Mouse (Mus musculus): ENCODE measurements around the gene Slc35g3. TPM values are rescaled to one million over a fixed set of nuclear protein-coding genes. Genes with fewer than 3 reads are reported as not detected.

The Slc35g3 gene
- polyA plus RNA-seq, 1 experiment from 2014 or later: 1.0 TPM

- Histone ChIP-seq H3K9ac (replicated peaks; ENCODE audit: low read depth) (no peak overlapping the region), H3K27me3 (replicated peaks; ENCODE audit: insufficient read depth, low read length) (no peaks in the 10 kb centered on the region), H3K4me2 (replicated peaks; ENCODE audit: low read depth, low read length) (no peak overlapping the region), H3K9me3 (ENCODE audit: low read length) (no peaks in the 10 kb centered on the region), H3K4me3 (ENCODE audit: low read depth, low read length) (no peak overlapping the region), H3K36me3 (ENCODE audit: insufficient read depth, low read length) (no peaks in the 10 kb centered on the region), H3K27ac (ENCODE audit: low read length) (no peak overlapping the region), H3K4me1 (ENCODE audit: insufficient read depth, low read depth, low read length) (no peaks in the 10 kb centered on the region)
- DNase-seq (ENCODE audit: low spot score) (peak; percentile 18), ATAC-seq (peak; percentile 32; the same call in 1 of the 2 replicates)
- TF ChIP-seq CTCF (IDR thresholded peaks at IDR 0.05) (no peak), EP300 (IDR thresholded peaks at IDR 0.05) (no peak)
- 61% methylated on average over 23 of the region's 23 CpGs for whole genome bisulfite sequencing
These were observed 16.7 kb upstream of the Slc35g3 start for GRCm38 (mm10) chr11:69778258-69778982.

GRCm38 (mm10) chr11:69777504-69778257 is 15.9 kb upstream of the Slc35g3 start:
- Histone ChIP-seq H3K9ac (replicated peaks; ENCODE audit: low read depth) (no peak overlapping the region), H3K4me2 (replicated peaks; ENCODE audit: low read depth, low read length) (no peak overlapping the region), H3K4me1 (ENCODE audit: insufficient read depth, low read depth, low read length) (no peaks in the 10 kb centered on the region), H3K9me3 (ENCODE audit: low read length) (no peaks in the 10 kb centered on the region), H3K4me3 (ENCODE audit: low read depth, low read length) (no peak overlapping the region), H3K27me3 (replicated peaks; ENCODE audit: insufficient read depth, low read length) (no peaks in the 10 kb centered on the region), H3K27ac (ENCODE audit: low read length) (no peak overlapping the region), H3K36me3 (ENCODE audit: insufficient read depth, low read length) (no peaks in the 10 kb centered on the region)
- peak; percentile 22; the same call in 1 of the 2 replicates for ATAC-seq
- no peak for DNase-seq (ENCODE audit: low spot score)
- TF ChIP-seq EP300 (IDR thresholded peaks at IDR 0.05) (no peak), CTCF (IDR thresholded peaks at IDR 0.05) (no peak)
- 68% methylated on average over 26 of the region's 26 CpGs for WGBS

- Histone ChIP-seq H3K4me3 (ENCODE audit: low read depth, low read length) (no peak overlapping the region), H3K27ac (ENCODE audit: low read length) (no peak overlapping the region), H3K4me1 (ENCODE audit: insufficient read depth, low read depth, low read length) (no peaks in the 10 kb centered on the region), H3K9ac (replicated peaks; ENCODE audit: low read depth) (no peak overlapping the region), H3K27me3 (replicated peaks; ENCODE audit: insufficient read depth, low read length) (no peaks in the 10 kb centered on the region), H3K9me3 (ENCODE audit: low read length) (no peaks in the 10 kb centered on the region), H3K4me2 (replicated peaks; ENCODE audit: low read depth, low read length) (no peak overlapping the region), H3K36me3 (ENCODE audit: insufficient read depth, low read length) (no peaks in the 10 kb centered on the region)
- no peak for TF ChIP-seq EP300 (IDR thresholded peaks at IDR 0.05)
- no peak for TF ChIP-seq CTCF (IDR thresholded peaks at IDR 0.05)
- 82% methylated on average over 20 of the region's 20 CpGs for WGBS
- DNase-seq (ENCODE audit: low spot score): no peak
- no peak for ATAC-seq
These were observed 14.7 kb upstream of the Slc35g3 start for GRCm38 (mm10) chr11:69776488-69776887.

- no peaks in the 10 kb centered on the region for H3K9me3 ChIP-seq (ENCODE audit: low read length)
- DNase-seq (ENCODE audit: low spot score): no peak
- no peak for TF ChIP-seq CTCF (IDR thresholded peaks at IDR 0.05)
- no peak for TF ChIP-seq EP300 (IDR thresholded peaks at IDR 0.05)
- no peaks in the 10 kb centered on the region for H3K36me3 ChIP-seq (ENCODE audit: insufficient read depth, low read length)
- H3K27me3 ChIP-seq (replicated peaks; ENCODE audit: insufficient read depth, low read length): no peaks in the 10 kb centered on the region
- no peak overlapping the region for H3K4me2 ChIP-seq (replicated peaks; ENCODE audit: low read depth, low read length)
- no peak overlapping the region for H3K27ac ChIP-seq (ENCODE audit: low read length)
- no peaks in the 10 kb centered on the region for H3K4me1 ChIP-seq (ENCODE audit: insufficient read depth, low read depth, low read length)
- no peak overlapping the region for H3K4me3 ChIP-seq (ENCODE audit: low read depth, low read length)
- 52% methylated on average over 10 of the region's 10 CpGs for WGBS
- no peak for ATAC-seq
- no peak overlapping the region for H3K9ac ChIP-seq (replicated peaks; ENCODE audit: low read depth)
These were observed 13.9 kb upstream of the Slc35g3 start for GRCm38 (mm10) chr11:69775716-69776115.

GRCm38 (mm10) chr11:69774961-69775360 is 13.2 kb upstream of the Slc35g3 start:
- H3K9me3 ChIP-seq (ENCODE audit: low read length): no peaks in the 10 kb centered on the region
- H3K36me3 ChIP-seq (ENCODE audit: insufficient read depth, low read length): no peaks in the 10 kb centered on the region
- no peaks in the 10 kb centered on the region for H3K27me3 ChIP-seq (replicated peaks; ENCODE audit: insufficient read depth, low read length)
- TF ChIP-seq EP300 (IDR thresholded peaks at IDR 0.05) (no peak), CTCF (IDR thresholded peaks at IDR 0.05) (no peak)
- H3K9ac ChIP-seq (replicated peaks; ENCODE audit: low read depth): no peak overlapping the region
- no peak for DNase-seq (ENCODE audit: low spot score)
- no peak overlapping the region for H3K4me3 ChIP-seq (ENCODE audit: low read depth, low read length)
- ATAC-seq: no peak
- no peak overlapping the region for H3K4me2 ChIP-seq (replicated peaks; ENCODE audit: low read depth, low read length)
- WGBS: 62% methylated on average over 5 of the region's 5 CpGs
- H3K4me1 ChIP-seq (ENCODE audit: insufficient read depth, low read depth, low read length): no peaks in the 10 kb centered on the region
- no peak overlapping the region for H3K27ac ChIP-seq (ENCODE audit: low read length)

GRCm38 (mm10) chr11:69767625-69767909 is 5.8 kb upstream of the Slc35g3 start:
- DNase-seq (ENCODE audit: low spot score) (peak; percentile 69), ATAC-seq (peak; percentile 38)
- no peaks in the 10 kb centered on the region for H3K36me3 ChIP-seq (ENCODE audit: insufficient read depth, low read length)
- H3K27ac ChIP-seq (ENCODE audit: low read length): peak overlapping the region; percentile 99; the same call in 1 of the 2 replicates
- H3K27me3 ChIP-seq (replicated peaks; ENCODE audit: insufficient read depth, low read length): no peaks in the 10 kb centered on the region
- TF ChIP-seq EP300 (IDR thresholded peaks at IDR 0.05): peak; percentile 68; the same call in 1 of the 2 replicates
- TF ChIP-seq CTCF (IDR thresholded peaks at IDR 0.05): no peak
- no peaks in the 10 kb centered on the region for H3K9me3 ChIP-seq (ENCODE audit: low read length)
- 0 out of 2 replicates have a peak overlapping the region, but pooled peaks have one; percentile 3 for H3K9ac ChIP-seq (replicated peaks; ENCODE audit: low read depth)
- 41% methylated on average over 4 of the region's 4 CpGs for WGBS
- H3K4me3 ChIP-seq (ENCODE audit: low read depth, low read length): peak overlapping the region; percentile 97; the same call in 1 of the 2 replicates
- peaks cover 13% of the 10 kb centered on the region; the same call in 1 of the 2 replicates for H3K4me1 ChIP-seq (ENCODE audit: insufficient read depth, low read depth, low read length)
- peak overlapping the region; percentile 57 for H3K4me2 ChIP-seq (replicated peaks; ENCODE audit: low read depth, low read length)

Data from lung, postnatal 0 days (tissue).